Mouse (Mus musculus): ENCODE measurements around the gene Hist2h2ab. TPM values are rescaled to one million over a fixed set of nuclear protein-coding genes. Genes with fewer than 3 reads are reported as not detected.
"Not testable (repeated sequence)": the region's sequence is repeated elsewhere in the genome, so short reads cannot be mapped to it uniquely, and the experiment has no call there.

Hist2h2ab gene
- polyA plus RNA-seq, 1 experiment: not detected

- not testable (repeated sequence) for H3K4me1 ChIP-seq (ENCODE audit: control insufficient read depth, insufficient read depth, insufficient read length, low read length)
- peak within 1 kb of the TSS; percentile 75 for H3K27ac ChIP-seq (replicated peaks; ENCODE audit: low read depth, low read length)
Observed at GRCm38 (mm10) chr3:96239949-96240798, 20.5 kb downstream of the Hist2h2ab start, which contains the start of gene Hist2h2aa2. Gene Hist2h2aa2, minus strand, starts transcription at chr3:96240276.

GRCm38 (mm10) chr3:96240799-96241197 lies 21.1 kb downstream of the Hist2h2ab start:
- Histone ChIP-seq H3K4me1 (ENCODE audit: control insufficient read depth, insufficient read depth, insufficient read length, low read length) (peaks cover 8% of the 10 kb centered on the region), H3K27ac (replicated peaks; ENCODE audit: low read depth, low read length) (no peak overlapping the region; the same call in 1 of the 2 replicates), H3K4me3 (ENCODE audit: insufficient read depth, low read depth, low read length) (no peak overlapping the region)

More at GRCm38 (mm10) chr3:96239949-96240798, 20.5 kb downstream of the Hist2h2ab start, which contains the start of gene Hist2h2aa2:
- H3K4me3 ChIP-seq (ENCODE audit: insufficient read depth, low read depth, low read length): peak within 1 kb of the TSS; percentile 65

GRCm38 (mm10) chr3:96243921-96244572 lies 24.4 kb downstream of the Hist2h2ab start:
- Histone ChIP-seq H3K27ac (replicated peaks; ENCODE audit: low read depth, low read length) (peak overlapping the region; percentile 63), H3K4me3 (ENCODE audit: insufficient read depth, low read depth, low read length) (peak overlapping the region; percentile 4; the same call in 1 of the 2 replicates), H3K4me1 (ENCODE audit: control insufficient read depth, insufficient read depth, insufficient read length, low read length) (peaks cover 8% of the 10 kb centered on the region)

- peak within 1 kb of the TSS; percentile 86 for H3K4me3 ChIP-seq (ENCODE audit: insufficient read depth, low read depth, low read length)
- H3K4me1 ChIP-seq (ENCODE audit: control insufficient read depth, insufficient read depth, insufficient read length, low read length): not testable (repeated sequence)
Observed at GRCm38 (mm10) chr3:96245003-96245886, 25.6 kb downstream of the Hist2h2ab start, which contains the start of gene Hist2h2aa1. Gene Hist2h2aa1, plus strand, starts transcription at chr3:96245497.

GRCm38 (mm10) chr3:96246018-96246417 lies 26.4 kb downstream of the Hist2h2ab start:
- H3K4me1 ChIP-seq (ENCODE audit: control insufficient read depth, insufficient read depth, insufficient read length, low read length): not testable (repeated sequence)
- H3K27ac ChIP-seq (replicated peaks; ENCODE audit: low read depth, low read length): peak overlapping the region; percentile 70
- H3K4me3 ChIP-seq (ENCODE audit: insufficient read depth, low read depth, low read length): peak overlapping the region; percentile 61

More at GRCm38 (mm10) chr3:96245003-96245886, 25.6 kb downstream of the Hist2h2ab start, which contains the start of gene Hist2h2aa1:
- peak within 1 kb of the TSS; percentile 100 for H3K27ac ChIP-seq (replicated peaks; ENCODE audit: low read depth, low read length)

GRCm38 (mm10) chr3:96246427-96246856 lies 26.8 kb downstream of the Hist2h2ab start, which contains the start of gene Hist2h3c1:
Gene Hist2h3c1, plus strand, starts transcription at chr3:96246685.
- H3K27ac ChIP-seq (replicated peaks; ENCODE audit: low read depth, low read length): peak within 1 kb of the TSS; percentile 70
- not testable (repeated sequence) for H3K4me1 ChIP-seq (ENCODE audit: control insufficient read depth, insufficient read depth, insufficient read length, low read length)
- H3K4me3 ChIP-seq (ENCODE audit: insufficient read depth, low read depth, low read length): peak within 1 kb of the TSS; percentile 61

GRCm38 (mm10) chr3:96247356-96248140 lies 27.9 kb downstream of the Hist2h2ab start:
- H3K27ac ChIP-seq (replicated peaks; ENCODE audit: low read depth, low read length): no peak overlapping the region

GRCm38 (mm10) chr3:96248141-96249033 lies 28.7 kb downstream of the Hist2h2ab start:
- Histone ChIP-seq H3K4me1 (ENCODE audit: control insufficient read depth, insufficient read depth, insufficient read length, low read length) (peaks cover 8% of the 10 kb centered on the region), H3K27ac (replicated peaks; ENCODE audit: low read depth, low read length) (no peak overlapping the region), H3K4me3 (ENCODE audit: insufficient read depth, low read depth, low read length) (no peak overlapping the region)

More at GRCm38 (mm10) chr3:96247356-96248140, 27.9 kb downstream of the Hist2h2ab start:
- peaks cover 8% of the 10 kb centered on the region for H3K4me1 ChIP-seq (ENCODE audit: control insufficient read depth, insufficient read depth, insufficient read length, low read length)
- no peak overlapping the region for H3K4me3 ChIP-seq (ENCODE audit: insufficient read depth, low read depth, low read length)

GRCm38 (mm10) chr3:96249034-96249345 lies 29.3 kb downstream of the Hist2h2ab start:
- H3K4me1 ChIP-seq (ENCODE audit: control insufficient read depth, insufficient read depth, insufficient read length, low read length): peaks cover 5% of the 10 kb centered on the region
- no peak overlapping the region for H3K27ac ChIP-seq (replicated peaks; ENCODE audit: low read depth, low read length)
- H3K4me3 ChIP-seq (ENCODE audit: insufficient read depth, low read depth, low read length): no peak overlapping the region

GRCm38 (mm10) chr3:96250890-96251289 lies 31.2 kb downstream of the Hist2h2ab start:
- Histone ChIP-seq H3K4me1 (ENCODE audit: control insufficient read depth, insufficient read depth, insufficient read length, low read length) (no peaks in the 10 kb centered on the region), H3K4me3 (ENCODE audit: insufficient read depth, low read depth, low read length) (no peak overlapping the region), H3K27ac (replicated peaks; ENCODE audit: low read depth, low read length) (no peak overlapping the region)

- Histone ChIP-seq H3K4me1 (ENCODE audit: control insufficient read depth, insufficient read depth, insufficient read length, low read length) (0 out of 2 replicates have a peak, but pooled peaks cover 2% of the 10 kb centered on the region), H3K27ac (replicated peaks; ENCODE audit: low read depth, low read length) (no peak overlapping the region)
Observed at GRCm38 (mm10) chr3:96251787-96252186, 32.1 kb downstream of the Hist2h2ab start.

GRCm38 (mm10) chr3:96254683-96255355 lies 35.2 kb downstream of the Hist2h2ab start:
- no peak overlapping the region for H3K4me3 ChIP-seq (ENCODE audit: insufficient read depth, low read depth, low read length)

More at GRCm38 (mm10) chr3:96251787-96252186, 32.1 kb downstream of the Hist2h2ab start:
- H3K4me3 ChIP-seq (ENCODE audit: insufficient read depth, low read depth, low read length): no peak overlapping the region

More at GRCm38 (mm10) chr3:96254683-96255355, 35.2 kb downstream of the Hist2h2ab start:
- 0 out of 2 replicates have a peak, but pooled peaks cover 2% of the 10 kb centered on the region for H3K4me1 ChIP-seq (ENCODE audit: control insufficient read depth, insufficient read depth, insufficient read length, low read length)
- no peak overlapping the region for H3K27ac ChIP-seq (replicated peaks; ENCODE audit: low read depth, low read length)
